Mouse (Mus musculus) forebrain, postnatal 0 days (tissue): ENCODE results near the gene Cplx2. TPM values are rescaled to one million over a fixed set of nuclear protein-coding genes. Genes with fewer than 3 reads are reported as not detected.

Source experiments
- ATAC-seq: fragments of 200-750 bp; cut with Nextera tagmentation; 2 replicates; pipeline ENCODE4 v1.8.0; 2017; ENCODE audit warnings: mild to moderate bottlenecking, moderate library complexity
- DNase-seq: peaks from one replicate; pipeline ENCODE4 v3.0.0-alpha.2; 2015
- H3K27ac ChIP-seq: fragments of 300-500 bp; sonication (generic); 2 replicates; pipeline ENCODE4 v1.5.1; 2014; ENCODE audit warnings: low read depth, mild to moderate bottlenecking, antibody characterized with exemption, low read length, moderate library complexity, mixed read lengths
- H3K27me3 ChIP-seq: fragments of 300-500 bp; sonication (generic); 2 replicates; pipeline ENCODE4 v1.6.1; 2014; ENCODE audit warnings: mild to moderate bottlenecking, low read length, mixed read lengths; ENCODE audit not compliant: insufficient read depth
- H3K36me3 ChIP-seq: fragments of 300-500 bp; sonication (generic); 2 replicates; pipeline ENCODE4 v1.6.1; 2014; ENCODE audit warnings: mild to moderate bottlenecking, moderate library complexity; ENCODE audit not compliant: insufficient read depth
- H3K4me1 ChIP-seq: fragments of 300-500 bp; sonication (generic); 2 replicates; pipeline ENCODE4 v1.6.1; 2014; ENCODE audit warnings: antibody characterized with exemption; ENCODE audit not compliant: insufficient read depth
- H3K4me2 ChIP-seq: fragments of 300-500 bp; sonication (generic); 2 replicates; pipeline ENCODE4 v1.6.1; 2014; ENCODE audit warnings: low read depth, mild to moderate bottlenecking, moderate library complexity
- H3K4me3 ChIP-seq: fragments of 300-500 bp; sonication (generic); 2 replicates; pipeline ENCODE4 v1.5.1; 2014; ENCODE audit warnings: low read depth, low read length, mixed read lengths
- H3K9ac ChIP-seq: fragments of 300-500 bp; sonication (generic); 2 replicates; pipeline ENCODE4 v1.6.1; 2014; ENCODE audit warnings: mild to moderate bottlenecking
- H3K9me3 ChIP-seq: fragments of 300-500 bp; sonication (generic); 2 replicates; pipeline ENCODE4 v1.6.1; 2016; ENCODE audit warnings: low read length
- CTCF ChIP-seq: sonication (generic); IDR thresholded peaks from 2 replicates; pipeline ENCODE4 v1.5.1; 2016; ENCODE audit warnings: antibody characterized with exemption, control low read depth, low read depth
- WGBS: fragments of 180-500 bp; shearing (Covaris S2); extraction: QIAGEN DNeasy Blood & Tissue Kit; methylation state at CpG from one replicate; pipeline ENCODE4 v1.1.7; 2014; 5-methylcytosine and 5-hydroxymethylcytosine counted together
- polyA plus RNA-seq: library from polyadenylated mRNA; unstranded; fragments of >200 nt; fragmentation: Nextera tagmentation; extraction: Ambion mirVana; gene quantifications from 2 replicates; pipeline ENCODE4 v1.2.1, GENCODE M21; 2015
- total RNA-seq: library from RNA; depleted of rRNA; stranded (reverse); fragments of >200 nt; gene quantifications from 2 replicates; pipeline ENCODE4 v1.2.3, GENCODE M21; 2014

Cplx2 gene
- total and polyA plus RNA-seq, 2 experiments from 2014 or later = 49.8 to 102 TPM

GRCm38 (mm10) chr13:54404205-54404604, 33.1 kb downstream of the Cplx2 start:
- Histone ChIP-seq H3K36me3 (no peaks in the 10 kb centered on the region), H3K4me3 (no peak overlapping the region), H3K4me2 (no peak overlapping the region), H3K9me3 (no peaks in the 10 kb centered on the region), H3K27me3 (no peaks in the 10 kb centered on the region), H3K9ac (no peak overlapping the region), H3K27ac (no peak overlapping the region), H3K4me1 (no peaks in the 10 kb centered on the region)
- no peak for DNase-seq
- 39% methylated on average over 3 of the region's 3 CpGs for WGBS
- TF ChIP-seq CTCF = no peak
- no peak for ATAC-seq

DNA sequence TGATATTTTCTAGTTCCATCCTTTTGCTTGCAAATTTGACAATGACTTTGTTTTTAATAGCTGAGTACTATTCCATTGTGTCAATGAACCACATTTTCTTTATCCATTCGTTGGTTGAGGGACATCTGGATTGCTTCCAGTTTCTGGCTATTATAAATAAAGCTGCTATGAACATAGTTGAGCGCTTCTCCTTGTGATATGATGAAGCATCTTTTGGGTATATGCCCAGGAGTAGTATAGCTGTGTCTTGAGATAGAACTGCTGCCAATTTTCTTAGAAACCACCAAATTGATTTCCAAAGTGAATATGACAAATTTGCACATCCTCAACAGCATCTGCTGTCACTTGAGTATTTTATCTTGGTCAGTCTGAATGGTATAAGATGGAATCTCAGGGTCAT, 34.7 kb downstream of the Cplx2 start:
- ATAC-seq (no peak), DNase-seq (no peak)
- H3K27ac ChIP-seq = no peak overlapping the region
- H3K27me3 ChIP-seq = no peaks in the 10 kb centered on the region
- H3K4me2 ChIP-seq = no peak overlapping the region
- no peaks in the 10 kb centered on the region for H3K9me3 ChIP-seq
- no peaks in the 10 kb centered on the region for H3K36me3 ChIP-seq
- H3K9ac ChIP-seq = no peak overlapping the region
- no peak for TF ChIP-seq CTCF
- WGBS = 65% methylated on average over 2 of the region's 2 CpGs
- H3K4me3 ChIP-seq = no peak overlapping the region
- H3K4me1 ChIP-seq = no peaks in the 10 kb centered on the region

DNA sequence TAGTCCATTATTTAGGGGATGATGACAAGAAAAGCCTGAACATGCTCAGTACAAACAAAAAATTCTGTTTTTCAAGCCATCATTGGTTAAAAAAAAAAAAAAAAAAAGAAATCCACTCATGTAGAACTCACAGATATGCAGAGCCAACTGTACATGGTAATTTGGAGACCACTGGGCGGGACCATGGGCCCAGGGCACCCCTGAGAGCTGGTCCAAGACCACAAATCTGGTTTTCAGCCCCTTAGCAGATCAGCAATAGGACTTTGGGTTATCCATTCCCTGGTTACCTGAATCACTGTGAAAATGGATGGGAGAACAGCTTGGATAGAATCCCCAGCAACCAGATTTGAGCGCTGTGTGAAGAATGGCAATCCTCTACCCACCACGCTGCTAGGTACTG, 40.5 kb downstream of the Cplx2 start:
- Histone ChIP-seq H3K9me3 (no peaks in the 10 kb centered on the region), H3K4me1 (no peaks in the 10 kb centered on the region), H3K27ac (no peak overlapping the region), H3K36me3 (no peaks in the 10 kb centered on the region), H3K9ac (no peak overlapping the region), H3K4me2 (no peak overlapping the region), H3K4me3 (no peak overlapping the region), H3K27me3 (no peaks in the 10 kb centered on the region)
- no peak for ATAC-seq
- WGBS = 76% methylated on average over 3 of the region's 3 CpGs
- no peak for DNase-seq
- TF ChIP-seq CTCF = no peak

GRCm38 (mm10) chr13:54412236-54412635, 41.1 kb downstream of the Cplx2 start:
- H3K4me2 ChIP-seq = no peak overlapping the region
- TF ChIP-seq CTCF = no peak
- no peak overlapping the region for H3K9ac ChIP-seq
- H3K9me3 ChIP-seq = no peaks in the 10 kb centered on the region
- DNase-seq = peak; percentile 63
- H3K4me1 ChIP-seq = no peaks in the 10 kb centered on the region
- H3K4me3 ChIP-seq = no peak overlapping the region
- peak; percentile 59 for ATAC-seq
- no peaks in the 10 kb centered on the region for H3K36me3 ChIP-seq
- H3K27me3 ChIP-seq = no peaks in the 10 kb centered on the region
- WGBS = 5% methylated on average over 7 of the region's 7 CpGs
- H3K27ac ChIP-seq = no peak overlapping the region

DNA sequence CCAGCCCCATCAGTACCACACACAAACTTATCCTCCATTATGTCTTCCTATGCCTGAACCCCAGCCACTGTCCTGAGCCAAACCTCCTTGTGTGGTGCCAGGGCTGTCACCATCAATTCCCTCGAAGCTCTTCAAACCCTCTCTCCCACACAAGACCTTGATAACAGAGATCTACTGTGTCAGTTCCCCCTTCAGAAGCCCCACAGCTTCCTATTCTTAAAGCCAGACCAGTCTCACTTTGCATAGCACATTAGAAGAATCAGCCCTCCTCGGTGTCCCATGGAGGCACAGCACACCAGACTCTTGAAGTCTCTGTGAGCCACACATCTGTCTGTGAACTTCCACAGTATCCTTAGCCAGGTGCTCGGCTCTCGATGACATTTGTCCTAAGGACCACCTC, 41.6 kb downstream of the Cplx2 start:
- no peaks in the 10 kb centered on the region for H3K27me3 ChIP-seq
- 0 out of 2 replicates have a peak overlapping the region, but pooled peaks have one; percentile 21 for H3K27ac ChIP-seq
- no peaks in the 10 kb centered on the region for H3K9me3 ChIP-seq
- DNase-seq = no peak
- ATAC-seq = no peak
- no peaks in the 10 kb centered on the region for H3K4me1 ChIP-seq
- H3K9ac ChIP-seq = no peak overlapping the region
- H3K4me2 ChIP-seq = no peak overlapping the region
- WGBS = 74% methylated on average over 4 of the region's 4 CpGs
- no peaks in the 10 kb centered on the region for H3K36me3 ChIP-seq
- no peak overlapping the region for H3K4me3 ChIP-seq
- no peak for TF ChIP-seq CTCF

- Histone ChIP-seq H3K4me3 (no peak overlapping the region), H3K27me3 (no peaks in the 10 kb centered on the region), H3K4me1 (no peaks in the 10 kb centered on the region), H3K9ac (no peak overlapping the region), H3K9me3 (no peaks in the 10 kb centered on the region), H3K27ac (no peak overlapping the region), H3K36me3 (no peaks in the 10 kb centered on the region), H3K4me2 (no peak overlapping the region)
- 94% methylated on average over 4 of the region's 4 CpGs for WGBS
- no peak for DNase-seq
- TF ChIP-seq CTCF = no peak
- no peak for ATAC-seq
These were observed 43.9 kb downstream of the Cplx2 start for GRCm38 (mm10) chr13:54415059-54415458.

- no peak overlapping the region for H3K9ac ChIP-seq
- TF ChIP-seq CTCF = no peak
- H3K4me1 ChIP-seq = no peaks in the 10 kb centered on the region
- WGBS = 25% methylated on average over 10 of the region's 10 CpGs
- no peak overlapping the region for H3K4me3 ChIP-seq
- no peaks in the 10 kb centered on the region for H3K9me3 ChIP-seq
- H3K36me3 ChIP-seq = no peaks in the 10 kb centered on the region
- H3K27ac ChIP-seq = peak overlapping the region; percentile 62
- ATAC-seq = peak; percentile 88
- H3K27me3 ChIP-seq = no peaks in the 10 kb centered on the region
- H3K4me2 ChIP-seq = no peak overlapping the region
- peak; percentile 55 for DNase-seq
These were observed 47.7 kb downstream of the Cplx2 start for GRCm38 (mm10) chr13:54418781-54419327.
